Mouse (Mus musculus): ENCODE measurements around the gene Cgnl1. TPM values are rescaled to one million over a fixed set of nuclear protein-coding genes. Genes with fewer than 3 reads are reported as not detected.

Gene Cgnl1
- total RNA-seq, 2 experiments from 2014 or later: 3.9 to 4.1 TPM

DNA sequence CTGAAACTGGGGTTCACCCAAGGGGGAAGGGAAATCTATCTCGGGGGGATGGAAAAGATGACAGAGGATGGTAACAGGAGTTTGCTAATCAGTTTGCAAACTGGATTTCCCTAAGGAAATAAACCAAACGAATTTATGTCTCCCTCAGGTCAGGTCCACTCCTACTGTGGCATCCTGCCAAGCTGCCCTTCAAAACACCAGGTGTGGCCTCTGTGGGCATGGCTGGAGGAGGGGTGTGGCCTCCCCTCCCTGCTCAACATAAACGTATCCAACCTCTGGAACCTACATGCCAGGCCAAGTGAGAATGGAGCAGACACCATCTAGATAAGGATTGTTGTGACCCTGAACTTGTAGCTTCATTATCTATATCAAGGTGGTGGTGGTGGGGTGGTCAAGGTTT is 185.0 kb downstream of the Cgnl1 start:
- DNase-seq (ENCODE audit: low spot score): no peak

- DNase-seq (ENCODE audit: low spot score): no peak
Measured at GRCm38 (mm10) chr9:71582771-71583170, 188.6 kb downstream of the Cgnl1 start.

GRCm38 (mm10) chr9:71578896-71579564 is 192.4 kb downstream of the Cgnl1 start:
- DNase-seq (ENCODE audit: low spot score): no peak

Other genes with a start within 250 kb of the Cgnl1 start
- 1 to 10 TPM; 3.8 to 3.9 TPM for gene Myzap, start 179.2 kb downstream of the Cgnl1 start, total RNA-seq (2021)